Mouse (Mus musculus): Measurements from ENCODE around the gene Slamf6. TPM values are rescaled to one million over a fixed set of nuclear protein-coding genes. Genes with fewer than 3 reads are reported as not detected.

Slamf6 gene
- polyA plus RNA-seq, 1 experiment from 2014 or later = not detected

GRCm38 (mm10) chr1:171948161-171948945 lies 31.0 kb downstream of the Slamf6 start:
- no peaks in the 10 kb centered on the region for H3K4me1 ChIP-seq (ENCODE audit: control insufficient read depth, insufficient read depth, low read length)
- H3K4me3 ChIP-seq (ENCODE audit: low read depth, low read length) = no peak overlapping the region
- no peak overlapping the region for H3K9ac ChIP-seq (ENCODE audit: low read depth, low read length)
- no peaks in the 10 kb centered on the region for H3K27me3 ChIP-seq (ENCODE audit: control insufficient read depth, insufficient read depth, low read length)
- no peaks in the 10 kb centered on the region for H3K9me3 ChIP-seq (replicated peaks; ENCODE audit: control insufficient read depth, low read length)
- 71% methylated on average over 11 of the region's 11 CpGs for WGBS (ENCODE audit: insufficient replicate concordance)
- no peak overlapping the region for H3K4me2 ChIP-seq
- no peak overlapping the region for H3K27ac ChIP-seq (ENCODE audit: low read depth, low read length)
- H3K36me3 ChIP-seq (ENCODE audit: control insufficient read depth, insufficient read depth, low read length) = no peaks in the 10 kb centered on the region
- no peak for ATAC-seq (replicated peaks; ENCODE audit: insufficient number of reproducible peaks, low FRiP score, low TSS enrichment)

- Histone ChIP-seq H3K4me2 (no peak overlapping the region), H3K4me3 (ENCODE audit: low read depth, low read length) (no peak overlapping the region), H3K9me3 (replicated peaks; ENCODE audit: control insufficient read depth, low read length) (no peaks in the 10 kb centered on the region), H3K27ac (ENCODE audit: low read depth, low read length) (no peak overlapping the region), H3K9ac (ENCODE audit: low read depth, low read length) (no peak overlapping the region), H3K36me3 (ENCODE audit: control insufficient read depth, insufficient read depth, low read length) (no peaks in the 10 kb centered on the region), H3K4me1 (ENCODE audit: control insufficient read depth, insufficient read depth, low read length) (no peaks in the 10 kb centered on the region), H3K27me3 (ENCODE audit: control insufficient read depth, insufficient read depth, low read length) (no peaks in the 10 kb centered on the region)
- no peak for ATAC-seq (replicated peaks; ENCODE audit: insufficient number of reproducible peaks, low FRiP score, low TSS enrichment)
- WGBS (ENCODE audit: insufficient replicate concordance) = 77% methylated on average over 6 of the region's 6 CpGs
Observed at GRCm38 (mm10) chr1:171948946-171949508, 31.7 kb downstream of the Slamf6 start.

- Histone ChIP-seq H3K27ac (ENCODE audit: low read depth, low read length) (no peak overlapping the region), H3K27me3 (ENCODE audit: control insufficient read depth, insufficient read depth, low read length) (no peaks in the 10 kb centered on the region), H3K4me1 (ENCODE audit: control insufficient read depth, insufficient read depth, low read length) (no peaks in the 10 kb centered on the region), H3K4me3 (ENCODE audit: low read depth, low read length) (no peak overlapping the region), H3K9ac (ENCODE audit: low read depth, low read length) (no peak overlapping the region), H3K9me3 (replicated peaks; ENCODE audit: control insufficient read depth, low read length) (no peaks in the 10 kb centered on the region), H3K4me2 (no peak overlapping the region), H3K36me3 (ENCODE audit: control insufficient read depth, insufficient read depth, low read length) (no peaks in the 10 kb centered on the region)
- 61% methylated on average over 6 of the region's 6 CpGs for WGBS (ENCODE audit: insufficient replicate concordance)
- ATAC-seq (replicated peaks; ENCODE audit: insufficient number of reproducible peaks, low FRiP score, low TSS enrichment) = no peak
Observed at GRCm38 (mm10) chr1:171955071-171955470, 37.8 kb downstream of the Slamf6 start.

GRCm38 (mm10) chr1:171957411-171957810 lies 40.1 kb downstream of the Slamf6 start:
- H3K4me1 ChIP-seq (ENCODE audit: control insufficient read depth, insufficient read depth, low read length) = no peaks in the 10 kb centered on the region
- WGBS (ENCODE audit: insufficient replicate concordance) = 77% methylated on average over 2 of the region's 2 CpGs
- H3K9me3 ChIP-seq (replicated peaks; ENCODE audit: control insufficient read depth, low read length) = no peaks in the 10 kb centered on the region
- H3K4me3 ChIP-seq (ENCODE audit: low read depth, low read length) = no peak overlapping the region
- H3K4me2 ChIP-seq = no peak overlapping the region
- no peaks in the 10 kb centered on the region for H3K27me3 ChIP-seq (ENCODE audit: control insufficient read depth, insufficient read depth, low read length)
- no peak overlapping the region for H3K9ac ChIP-seq (ENCODE audit: low read depth, low read length)
- H3K36me3 ChIP-seq (ENCODE audit: control insufficient read depth, insufficient read depth, low read length) = no peaks in the 10 kb centered on the region
- H3K27ac ChIP-seq (ENCODE audit: low read depth, low read length) = no peak overlapping the region
- ATAC-seq (replicated peaks; ENCODE audit: insufficient number of reproducible peaks, low FRiP score, low TSS enrichment) = no peak

- H3K27ac ChIP-seq (ENCODE audit: low read depth, low read length) = no peak overlapping the region
- no peak overlapping the region for H3K9ac ChIP-seq (ENCODE audit: low read depth, low read length)
- no peaks in the 10 kb centered on the region for H3K4me1 ChIP-seq (ENCODE audit: control insufficient read depth, insufficient read depth, low read length)
- no peak for ATAC-seq (replicated peaks; ENCODE audit: insufficient number of reproducible peaks, low FRiP score, low TSS enrichment)
- H3K27me3 ChIP-seq (ENCODE audit: control insufficient read depth, insufficient read depth, low read length) = no peaks in the 10 kb centered on the region
- H3K9me3 ChIP-seq (replicated peaks; ENCODE audit: control insufficient read depth, low read length) = no peaks in the 10 kb centered on the region
- no peak overlapping the region for H3K4me3 ChIP-seq (ENCODE audit: low read depth, low read length)
- 81% methylated on average over 5 of the region's 5 CpGs for WGBS (ENCODE audit: insufficient replicate concordance)
- no peak overlapping the region for H3K4me2 ChIP-seq
- H3K36me3 ChIP-seq (ENCODE audit: control insufficient read depth, insufficient read depth, low read length) = no peaks in the 10 kb centered on the region
Observed at GRCm38 (mm10) chr1:171960726-171961125, 43.4 kb downstream of the Slamf6 start.

GRCm38 (mm10) chr1:171961704-171962103 lies 44.4 kb downstream of the Slamf6 start:
- Histone ChIP-seq H3K27me3 (ENCODE audit: control insufficient read depth, insufficient read depth, low read length) (no peaks in the 10 kb centered on the region), H3K4me2 (no peak overlapping the region), H3K27ac (ENCODE audit: low read depth, low read length) (no peak overlapping the region), H3K4me1 (ENCODE audit: control insufficient read depth, insufficient read depth, low read length) (no peaks in the 10 kb centered on the region), H3K9me3 (replicated peaks; ENCODE audit: control insufficient read depth, low read length) (no peaks in the 10 kb centered on the region), H3K9ac (ENCODE audit: low read depth, low read length) (no peak overlapping the region), H3K36me3 (ENCODE audit: control insufficient read depth, insufficient read depth, low read length) (no peaks in the 10 kb centered on the region), H3K4me3 (ENCODE audit: low read depth, low read length) (no peak overlapping the region)
- ATAC-seq (replicated peaks; ENCODE audit: insufficient number of reproducible peaks, low FRiP score, low TSS enrichment) = no peak
- 79% methylated on average over 6 of the region's 6 CpGs for WGBS (ENCODE audit: insufficient replicate concordance)

GRCm38 (mm10) chr1:171963613-171964012 lies 46.3 kb downstream of the Slamf6 start:
- no peaks in the 10 kb centered on the region for H3K36me3 ChIP-seq (ENCODE audit: control insufficient read depth, insufficient read depth, low read length)
- H3K4me2 ChIP-seq = no peak overlapping the region
- 72% methylated on average over 6 of the region's 6 CpGs for WGBS (ENCODE audit: insufficient replicate concordance)
- H3K27ac ChIP-seq (ENCODE audit: low read depth, low read length) = no peak overlapping the region
- no peak overlapping the region for H3K9ac ChIP-seq (ENCODE audit: low read depth, low read length)
- no peak for ATAC-seq (replicated peaks; ENCODE audit: insufficient number of reproducible peaks, low FRiP score, low TSS enrichment)
- H3K4me1 ChIP-seq (ENCODE audit: control insufficient read depth, insufficient read depth, low read length) = no peaks in the 10 kb centered on the region
- no peak overlapping the region for H3K4me3 ChIP-seq (ENCODE audit: low read depth, low read length)
- H3K9me3 ChIP-seq (replicated peaks; ENCODE audit: control insufficient read depth, low read length) = no peaks in the 10 kb centered on the region
- no peaks in the 10 kb centered on the region for H3K27me3 ChIP-seq (ENCODE audit: control insufficient read depth, insufficient read depth, low read length)

GRCm38 (mm10) chr1:171966054-171966790 lies 48.9 kb downstream of the Slamf6 start:
- no peaks in the 10 kb centered on the region for H3K4me1 ChIP-seq (ENCODE audit: control insufficient read depth, insufficient read depth, low read length)
- H3K4me2 ChIP-seq = no peak overlapping the region
- no peak for ATAC-seq (replicated peaks; ENCODE audit: insufficient number of reproducible peaks, low FRiP score, low TSS enrichment)
- H3K9me3 ChIP-seq (replicated peaks; ENCODE audit: control insufficient read depth, low read length) = no peaks in the 10 kb centered on the region
- no peaks in the 10 kb centered on the region for H3K27me3 ChIP-seq (ENCODE audit: control insufficient read depth, insufficient read depth, low read length)
- H3K27ac ChIP-seq (ENCODE audit: low read depth, low read length) = no peak overlapping the region
- no peaks in the 10 kb centered on the region for H3K36me3 ChIP-seq (ENCODE audit: control insufficient read depth, insufficient read depth, low read length)
- H3K4me3 ChIP-seq (ENCODE audit: low read depth, low read length) = no peak overlapping the region
- H3K9ac ChIP-seq (ENCODE audit: low read depth, low read length) = no peak overlapping the region
- 51% methylated on average over 6 of the region's 6 CpGs for WGBS (ENCODE audit: insufficient replicate concordance)

Measured in heart, embryonic 11.5 days (tissue).